Comparison of ENCODE assay signal across 19 mouse cellular contexts in genomic region chr5:27685923-27686322, GRCm38 (mm10).
DNase-seq lines count a peak whose midpoint lies in the region; ATAC-seq and TF ChIP-seq lines count a peak whose summit lies in the region.
"Had no signal": no experiment of that assay in that cellular context is flagged by ENCODE, and none has a peak within 500 bp of the region (broad histone marks: within the 10 kb centered on the region; RNA-seq: fewer than 3 reads in every experiment).

No protein-coding gene starts in this region.

- in situ Hi-C loops in Patski (cut with MboI; ENCODE audit: low pct_unique_long_range_greater_than_20kb), result no loop called here

- H3K27ac ChIP-seq in left cerebral cortex, adult 2 months, result no peak overlapping the region
- H3K27ac ChIP-seq: embryonic facial prominence, embryonic 15.5 days; intestine, embryonic 15.5 days; limb, embryonic 13.5 days had no signal

- intact Hi-C loops in left cerebral cortex, adult 2 months (cut with DNase I), result no loop called here
- intact Hi-C loops in left cerebral cortex, postnatal 25 days (cut with DNase I), result no loop called here
- intact Hi-C loops in heart, postnatal 10 days (cut with DNase I), result no loop called here

- H3K4me3 ChIP-seq in left cerebral cortex, adult 2 months, result no peak overlapping the region
- H3K4me3 ChIP-seq: embryonic facial prominence, embryonic 15.5 days; heart, embryonic 12.5 days; hindbrain, embryonic 13.5 days; intestine, embryonic 15.5 days; limb, embryonic 13.5 days had no signal

- POLR2A ChIA-PET in Patski (lab: Charles Lee), result no interaction called here

- peak; percentile 15 for TF ChIP-seq CTCF in left cerebral cortex, adult 2 months (IDR thresholded peaks at IDR 0.05)
- peak; percentile 23 for TF ChIP-seq CTCF in Patski (IDR thresholded peaks at IDR 0.05)

- no peaks in the 10 kb centered on the region for H3K27me3 ChIP-seq in Patski
- H3K27me3 ChIP-seq: CH12.LX; embryonic facial prominence, embryonic 15.5 days; hindbrain, embryonic 13.5 days; intestine, embryonic 15.5 days; limb, embryonic 13.5 days had no signal

- DNase-seq in embryo, embryonic 10.5 days (ENCODE audit: low spot score), result peak; percentile 6
- no peak for DNase-seq in embryo, embryonic 11 days
- no peak for DNase-seq in left cerebral cortex, adult 2 months (ENCODE audit: extremely low spot score in 1 of 2, low spot score in 2 of 2)
- DNase-seq in left cerebral cortex, postnatal 25 days (ENCODE audit: low spot score in 2 of 2), result no peak
- peak; percentile 13 for DNase-seq in A20 (ENCODE audit: low read depth, low spot score)
- DNase-seq in Patski (ENCODE audit: low read depth, low spot score), result no peak
- DNase-seq in spleen, adult 18-20 months, result no peak
- DNase-seq in heart, postnatal 10 days, result no peak
- DNase-seq: cerebellum, postnatal 10 days; kidney, postnatal 10 days; lung, postnatal 36 days; right cerebral cortex, postnatal 14 days; thymus, adult 2 months had no signal

- CTCF ChIA-PET in Patski (lab: Charles Lee), result no interaction called here

- no peak for ATAC-seq in Patski
- ATAC-seq: intestine, embryonic 15.5 days had no signal

Comparison
In these comparisons a context has a peak if more than half of its experiments do, and no peak if none do; other contexts are left out.
1. DNase-seq: peak in embryo, embryonic 10.5 days (single experiment) and A20 (single experiment); none in embryo, embryonic 11 days (single experiment), left cerebral cortex, adult 2 months (0 of 2), left cerebral cortex, postnatal 25 days (0 of 2), Patski (single experiment), spleen, adult 18-20 months (0 of 2) and heart, postnatal 10 days (0 of 2).